Mouse (Mus musculus): ENCODE data around the gene Fkrp. TPM values are rescaled to one million over a fixed set of nuclear protein-coding genes. Genes with fewer than 3 reads are reported as not detected.

Fkrp gene
- total RNA-seq, 2 experiments from 2014 or later: 8.1 to 12.4 TPM

DNA sequence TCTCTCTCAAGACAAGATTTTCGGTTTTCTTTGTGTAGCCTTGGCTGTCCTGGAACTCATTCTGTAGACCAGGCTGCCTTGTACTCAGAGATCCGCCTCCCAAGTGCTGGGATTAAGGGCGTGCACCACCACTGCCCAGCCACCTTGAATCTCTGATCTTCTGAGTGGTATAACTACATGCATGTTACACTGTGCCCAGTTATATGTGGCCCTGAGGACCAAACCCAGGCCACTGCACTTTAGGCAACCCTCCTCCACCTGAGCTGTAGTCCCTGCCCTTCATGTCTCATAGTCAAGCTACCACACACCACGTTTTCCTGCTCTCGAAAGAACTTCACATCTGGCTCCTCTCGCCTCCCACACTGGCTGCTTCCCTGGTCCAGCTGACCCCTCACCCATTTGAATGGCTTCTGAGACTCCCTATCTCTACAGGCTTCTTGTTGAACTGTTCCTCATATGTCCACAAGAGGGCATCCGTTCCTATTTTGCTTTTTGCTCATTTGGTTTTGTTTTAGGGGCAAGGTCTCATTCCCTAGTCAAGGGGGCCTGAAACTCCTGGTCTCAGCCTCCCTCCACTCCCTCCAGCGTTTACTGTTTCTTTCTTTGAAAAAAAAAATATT is 12.0 kb downstream of the Fkrp start:
- ATAC-seq (ENCODE audit: poor library complexity, severe bottlenecking): peak; percentile 40; the same call in 1 of the 2 replicates

DNA sequence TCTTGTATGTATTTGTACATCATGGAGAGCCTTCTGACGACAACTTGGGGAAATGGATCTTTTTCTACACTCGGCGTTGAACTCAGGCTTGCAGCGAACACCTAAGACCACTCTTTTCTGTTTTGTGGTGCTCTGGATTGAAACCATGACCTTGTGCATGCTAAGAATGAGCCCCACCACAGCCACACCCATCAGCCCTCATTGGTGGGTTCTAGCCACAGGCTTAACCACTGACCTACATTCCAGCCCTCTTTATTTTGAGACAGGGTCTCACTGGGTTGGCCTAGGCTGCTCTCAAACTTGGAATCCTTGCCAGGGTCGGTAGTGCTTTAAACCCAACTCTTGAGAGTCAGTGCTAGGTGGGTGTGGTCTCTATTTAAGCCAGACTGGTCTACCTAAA is 21.6 kb downstream of the Fkrp start:
- no peak for ATAC-seq (ENCODE audit: poor library complexity, severe bottlenecking)

DNA sequence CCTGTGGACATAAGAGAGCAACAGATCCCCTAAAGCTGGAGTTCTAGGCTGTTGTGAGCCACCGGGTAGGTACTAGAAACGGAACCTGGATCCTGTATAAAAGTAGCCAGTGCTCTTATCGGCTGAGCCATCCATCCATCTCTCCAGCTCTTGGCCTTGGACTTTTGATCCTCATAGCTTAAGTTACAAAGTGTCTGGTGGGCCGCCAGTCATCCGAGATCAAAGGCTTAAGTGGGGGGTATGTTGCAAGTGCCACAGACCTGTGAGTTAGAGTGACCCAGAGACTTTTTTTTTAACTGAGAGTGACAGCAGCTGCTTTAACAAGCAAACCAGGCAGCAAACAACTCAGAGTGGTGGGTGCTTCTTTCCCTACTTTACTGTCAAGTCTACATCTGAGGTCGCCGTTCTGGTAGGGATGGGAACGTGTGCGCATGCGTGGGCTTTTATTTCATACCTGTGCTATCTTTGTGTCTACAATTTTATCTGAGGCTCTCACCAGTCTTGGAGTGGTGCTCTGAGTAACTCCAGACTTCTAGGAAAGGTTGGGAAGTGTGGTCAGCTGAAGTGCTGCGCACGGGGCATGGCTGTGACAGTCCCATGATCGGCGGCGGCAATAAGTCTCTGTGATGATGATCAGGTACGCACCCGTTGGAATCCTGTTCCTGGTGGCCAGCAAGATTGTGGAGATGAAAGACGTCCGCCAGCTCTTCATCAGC is 23.4 kb downstream of the Fkrp start:
- ATAC-seq (ENCODE audit: poor library complexity, severe bottlenecking): no peak

DNA sequence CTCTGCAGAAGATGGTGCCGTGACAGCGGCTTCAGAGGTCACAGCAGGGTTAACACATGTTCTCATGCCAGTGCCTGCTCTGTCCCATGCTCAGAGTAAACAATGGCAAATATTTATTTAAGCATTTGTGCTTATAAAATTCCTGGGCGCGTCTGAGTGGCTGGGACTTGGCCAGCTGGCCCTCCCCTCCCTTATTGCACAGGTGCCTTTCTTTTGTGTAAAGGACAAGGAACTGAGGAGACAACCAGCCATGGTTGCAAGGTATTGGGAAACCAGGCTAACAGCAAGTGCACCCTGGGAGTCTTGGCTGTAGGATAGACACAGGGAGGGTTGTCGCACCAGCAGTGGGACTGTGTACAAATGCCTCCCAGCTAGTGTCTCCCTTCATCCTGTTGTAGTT is 24.2 kb downstream of the Fkrp start:
- no peak for ATAC-seq (ENCODE audit: poor library complexity, severe bottlenecking)

DNA sequence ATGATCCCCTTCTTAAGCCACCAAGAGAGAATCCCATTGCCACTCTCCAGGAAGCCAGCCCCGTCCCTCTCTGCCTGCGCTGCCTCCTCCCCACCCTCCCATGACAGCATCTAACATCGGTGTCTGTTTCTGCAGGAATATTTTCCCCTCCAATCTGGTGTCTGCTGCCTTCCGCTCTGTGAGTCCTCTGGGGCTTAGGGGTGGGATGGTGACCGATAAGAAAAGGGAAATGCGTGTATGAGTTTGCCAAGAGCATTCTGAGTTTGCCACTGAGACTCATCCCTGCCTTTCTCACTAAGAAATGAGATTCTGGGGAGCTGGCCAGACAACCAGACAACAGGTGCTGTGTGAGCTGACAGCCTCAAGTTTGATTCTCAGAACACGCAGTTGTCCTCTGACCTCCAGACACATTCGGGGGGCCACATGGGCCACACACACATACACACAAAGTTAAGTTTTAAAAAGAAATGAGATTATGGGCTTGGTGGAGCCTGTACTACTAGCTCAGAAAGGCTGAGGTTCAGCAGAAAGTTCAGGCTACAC is 30.9 kb downstream of the Fkrp start:
- ATAC-seq (ENCODE audit: poor library complexity, severe bottlenecking): no peak

DNA sequence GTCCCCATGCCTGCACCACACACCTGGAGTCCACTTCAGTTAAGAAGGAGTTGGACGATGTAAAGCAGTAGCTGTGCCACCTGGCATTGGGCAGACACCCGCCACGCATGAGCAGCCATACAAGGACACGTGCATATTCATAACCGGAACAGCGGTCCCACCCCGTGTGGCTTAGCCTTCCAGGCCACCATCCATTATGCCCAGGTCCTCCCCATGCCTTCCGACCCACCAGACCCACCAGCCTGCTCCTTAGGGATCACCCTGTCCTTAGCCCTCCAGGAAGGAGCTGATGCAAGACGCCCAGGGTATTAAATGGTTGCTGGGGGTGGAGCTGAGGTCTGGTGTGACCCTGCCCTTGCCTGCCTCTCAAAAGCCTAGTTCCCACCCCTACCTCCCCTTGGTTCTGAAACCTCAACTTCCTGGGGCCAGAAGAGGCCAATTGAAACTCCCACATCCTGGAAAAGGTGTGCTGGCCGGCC is 32.0 kb downstream of the Fkrp start:
- no peak for ATAC-seq (ENCODE audit: poor library complexity, severe bottlenecking)

DNA sequence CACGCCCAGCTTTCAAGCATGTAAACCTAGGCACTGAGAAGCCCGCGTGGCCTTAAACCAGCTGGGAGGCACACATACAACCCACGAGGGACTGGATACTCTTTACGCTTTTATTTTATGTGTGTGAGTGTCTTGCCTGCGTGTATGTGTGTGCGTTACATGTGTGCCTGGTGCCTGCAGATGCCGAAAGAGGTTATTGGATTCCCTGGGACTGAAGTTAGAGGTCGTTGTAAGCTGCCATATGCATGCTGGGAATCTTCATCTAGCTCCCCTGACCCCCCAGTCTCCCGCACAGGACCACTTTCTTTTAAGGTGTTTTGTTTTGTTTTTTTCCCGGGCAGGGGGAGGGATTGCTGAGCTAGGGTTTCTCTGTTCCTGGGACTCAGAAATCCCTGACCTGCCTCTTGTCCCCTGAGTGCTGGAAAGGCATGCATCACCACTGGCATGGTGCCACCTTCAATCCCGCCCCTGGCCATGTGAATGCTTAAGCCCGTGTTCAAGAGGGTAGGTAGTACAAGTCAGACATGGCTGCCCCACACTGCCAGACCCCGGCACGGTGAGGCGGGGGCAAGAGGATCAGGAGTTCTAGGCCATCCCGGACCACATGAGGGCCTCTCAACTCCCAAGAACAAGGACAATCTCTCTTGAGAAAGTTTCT is 32.6 kb downstream of the Fkrp start:
- no peak for ATAC-seq (ENCODE audit: poor library complexity, severe bottlenecking)

DNA sequence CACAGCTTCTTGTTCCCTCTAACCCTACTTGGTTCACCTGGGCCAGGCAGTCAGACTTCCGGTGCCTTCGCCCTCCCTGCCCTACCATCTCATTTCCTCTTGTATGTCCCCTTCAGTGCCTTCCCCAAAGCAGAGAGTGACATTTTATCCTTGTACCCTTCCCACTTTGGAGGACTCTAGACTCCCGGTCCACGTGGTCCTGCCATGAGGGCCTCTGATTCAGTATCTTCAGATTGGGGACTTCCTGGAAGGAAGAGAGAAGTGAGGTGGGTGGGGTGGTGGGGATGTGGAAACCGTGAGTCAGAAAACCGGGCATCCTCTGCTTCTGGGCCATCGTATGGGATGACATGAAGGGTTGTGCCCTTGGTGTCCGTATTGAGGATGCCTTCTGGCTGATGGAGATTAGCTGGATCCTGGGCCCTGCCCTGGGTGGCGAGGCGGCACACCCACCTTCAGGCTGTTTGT is 33.3 kb downstream of the Fkrp start:
- peak; percentile 47 for ATAC-seq (ENCODE audit: poor library complexity, severe bottlenecking)

DNA sequence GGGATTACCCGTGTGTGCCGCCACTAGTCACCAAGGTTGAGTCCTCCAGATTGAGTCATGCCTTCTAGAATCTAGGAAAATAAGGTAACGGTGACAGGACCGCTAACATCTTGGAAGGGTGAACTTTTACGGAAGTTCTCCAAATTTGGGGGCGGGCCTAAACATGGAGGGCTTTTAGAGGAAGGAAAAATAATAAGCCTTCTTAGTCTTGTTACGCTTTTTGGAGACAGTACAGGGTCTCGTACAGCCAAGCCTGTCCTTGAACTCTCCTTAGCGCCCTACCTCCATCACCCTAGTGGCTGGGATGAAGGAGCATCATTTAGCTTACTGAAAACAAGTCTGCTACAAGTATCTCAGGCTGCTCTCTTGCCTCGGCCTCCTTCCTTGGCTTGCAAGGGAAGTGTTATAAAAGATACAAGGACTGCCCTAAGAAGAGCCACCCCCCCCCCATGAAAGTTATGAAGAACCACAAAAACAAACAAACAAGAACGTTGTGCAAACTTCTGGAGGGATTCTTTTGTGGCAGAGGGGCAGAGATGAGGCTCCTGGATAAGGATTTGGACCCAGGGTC is 33.9 kb downstream of the Fkrp start:
- ATAC-seq (ENCODE audit: poor library complexity, severe bottlenecking): peak; percentile 11; the same call in 1 of the 2 replicates

DNA sequence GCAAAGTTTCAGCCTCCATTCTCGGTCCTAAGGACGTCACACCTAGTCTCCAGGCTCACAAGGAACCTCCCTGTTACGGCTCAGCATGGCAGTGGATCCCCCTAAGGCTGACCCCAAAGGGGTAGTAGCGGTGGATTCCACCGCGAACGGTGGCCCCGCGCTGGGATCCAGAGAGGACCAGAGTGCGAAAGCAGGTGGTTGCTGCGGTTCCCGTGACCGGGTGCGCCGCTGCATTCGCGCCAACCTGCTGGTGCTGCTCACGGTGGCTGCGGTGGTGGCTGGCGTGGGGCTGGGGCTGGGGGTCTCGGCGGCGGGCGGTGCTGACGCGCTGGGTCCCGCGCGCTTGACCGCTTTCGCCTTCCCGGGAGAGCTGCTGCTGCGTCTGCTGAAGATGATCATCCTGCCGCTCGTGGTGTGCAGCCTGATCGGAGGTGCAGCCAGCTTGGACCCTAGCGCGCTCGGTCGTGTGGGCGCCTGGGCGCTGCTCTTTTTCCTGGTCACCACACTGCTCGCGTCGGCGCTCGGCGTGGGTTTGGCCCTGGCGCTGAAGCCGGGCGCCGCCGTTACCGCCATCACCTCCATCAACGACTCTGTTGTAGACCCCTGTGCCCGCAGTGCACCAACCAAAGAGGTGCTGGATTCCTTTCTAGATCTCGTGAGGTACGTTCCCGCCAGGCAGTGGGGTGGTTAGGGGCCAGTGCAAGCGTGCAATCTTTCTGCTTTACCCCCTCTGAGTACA is 34.5 kb downstream of the Fkrp start:
- ATAC-seq (ENCODE audit: poor library complexity, severe bottlenecking): peak; percentile 11; the same call in 1 of the 2 replicates

DNA sequence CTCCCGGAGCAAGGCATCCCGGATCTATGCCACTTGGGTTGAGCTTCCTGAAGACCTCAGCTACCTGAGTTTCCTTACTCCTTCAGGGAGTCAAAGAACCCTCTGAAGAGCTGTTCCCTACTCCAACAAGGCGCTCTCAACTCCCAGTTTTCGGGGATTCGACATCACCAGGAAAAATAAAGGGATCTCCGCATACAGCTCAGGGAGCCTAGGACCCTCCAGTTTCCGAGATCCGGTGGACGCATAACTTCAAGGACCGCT is 35.0 kb downstream of the Fkrp start:
- ATAC-seq (ENCODE audit: poor library complexity, severe bottlenecking): peak; percentile 4

DNA sequence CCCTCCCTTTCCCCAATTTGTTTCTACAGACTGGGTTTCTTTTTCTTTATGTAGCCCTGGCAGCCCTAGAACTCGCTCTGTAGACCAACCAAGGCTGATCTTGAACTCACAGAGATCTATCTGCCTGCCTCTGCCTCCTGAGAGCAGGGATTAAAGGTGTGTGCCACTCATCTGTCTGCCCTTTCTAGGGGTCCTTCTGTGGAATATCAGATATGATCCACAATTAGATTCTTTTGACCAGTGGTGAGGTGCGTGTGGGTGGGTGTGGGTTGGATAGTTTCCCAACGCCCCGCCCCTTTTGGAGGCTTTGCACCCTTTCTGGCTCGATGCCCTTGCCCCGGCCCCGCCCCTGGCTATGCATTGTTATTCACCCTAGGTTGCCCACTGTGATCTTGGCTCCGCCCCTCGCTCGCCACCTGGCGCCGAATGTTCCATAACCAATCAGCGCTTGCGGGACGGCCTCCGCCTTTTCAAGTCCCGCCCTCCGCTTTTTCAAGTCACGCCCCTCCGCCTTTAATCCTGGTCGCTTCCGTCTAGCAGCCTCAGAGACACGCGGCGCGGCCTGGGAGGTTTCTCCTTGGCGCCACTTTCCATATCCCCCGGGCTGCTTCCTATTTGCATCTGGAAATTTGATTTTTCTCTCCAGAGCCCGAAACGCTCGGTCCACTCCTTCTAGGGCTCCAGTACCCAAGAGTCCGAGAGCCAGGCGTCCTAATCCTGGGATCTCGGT is 35.5 kb downstream of the Fkrp start, which contains the start of gene Slc1a5:
Slc1a5 (plus strand) TSS at position 516 of the 730 bp plus-strand sequence.
- ATAC-seq (ENCODE audit: poor library complexity, severe bottlenecking): peak; percentile 87

DNA sequence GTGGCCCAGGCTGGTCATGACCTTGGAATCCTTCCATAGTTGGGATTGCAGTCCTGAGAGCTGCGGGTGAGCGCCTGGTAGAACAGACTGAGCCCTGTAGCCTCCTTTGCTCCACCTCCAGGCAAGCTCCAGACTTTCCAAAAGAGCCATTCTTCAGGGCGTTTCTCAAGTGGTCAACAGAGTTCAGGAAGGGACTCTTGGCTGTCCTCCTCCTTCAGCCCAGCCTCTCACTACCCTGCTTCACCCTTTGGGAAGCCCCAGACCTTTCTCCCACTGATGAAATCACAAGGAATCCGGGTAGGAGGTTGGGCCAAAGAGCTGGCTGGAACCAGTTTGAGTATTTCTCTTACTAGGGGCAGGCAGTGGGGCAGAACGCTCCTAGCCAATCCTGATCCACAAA is 36.5 kb downstream of the Fkrp start:
- no peak for ATAC-seq (ENCODE audit: poor library complexity, severe bottlenecking)

DNA sequence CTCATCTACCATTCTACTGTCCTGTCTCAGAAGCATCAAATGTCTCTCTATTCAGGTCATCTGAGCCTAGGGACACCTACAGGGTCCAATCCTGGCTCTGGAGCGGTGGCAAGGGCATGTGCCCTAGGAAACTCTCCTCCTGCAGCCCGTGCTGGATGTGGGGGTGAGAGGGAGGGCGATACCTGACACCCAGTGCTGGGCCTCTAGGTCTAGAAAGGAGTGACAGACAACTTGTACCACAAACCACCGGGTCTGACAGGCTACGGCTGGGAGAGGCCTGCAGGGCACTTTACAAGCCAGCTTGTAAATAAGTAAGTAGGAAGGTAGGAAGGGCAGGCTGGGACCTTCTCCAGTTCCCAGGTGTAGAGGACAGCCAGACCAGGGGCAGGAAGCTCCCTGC is 40.6 kb downstream of the Fkrp start:
- no peak for ATAC-seq (ENCODE audit: poor library complexity, severe bottlenecking)

DNA sequence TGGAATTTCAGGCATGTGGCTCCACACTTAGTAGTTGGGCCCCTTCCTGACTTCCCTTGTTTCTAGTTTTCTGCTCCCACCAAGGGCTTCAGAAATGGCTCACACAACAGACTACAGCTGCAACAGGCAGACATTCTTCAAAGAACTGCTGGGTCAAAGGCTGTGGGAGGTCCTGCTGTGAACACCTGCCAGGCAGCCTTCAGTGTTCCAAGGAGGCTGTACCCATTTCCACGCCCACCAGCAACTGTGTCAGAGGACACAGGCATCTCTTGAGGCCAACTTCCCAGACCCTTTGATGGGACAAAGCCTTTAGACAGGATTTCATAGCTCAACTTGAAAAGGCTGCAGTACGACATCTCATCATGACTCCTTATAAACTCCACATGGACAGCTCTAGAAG is 50.1 kb downstream of the Fkrp start:
- ATAC-seq (ENCODE audit: poor library complexity, severe bottlenecking): no peak

DNA sequence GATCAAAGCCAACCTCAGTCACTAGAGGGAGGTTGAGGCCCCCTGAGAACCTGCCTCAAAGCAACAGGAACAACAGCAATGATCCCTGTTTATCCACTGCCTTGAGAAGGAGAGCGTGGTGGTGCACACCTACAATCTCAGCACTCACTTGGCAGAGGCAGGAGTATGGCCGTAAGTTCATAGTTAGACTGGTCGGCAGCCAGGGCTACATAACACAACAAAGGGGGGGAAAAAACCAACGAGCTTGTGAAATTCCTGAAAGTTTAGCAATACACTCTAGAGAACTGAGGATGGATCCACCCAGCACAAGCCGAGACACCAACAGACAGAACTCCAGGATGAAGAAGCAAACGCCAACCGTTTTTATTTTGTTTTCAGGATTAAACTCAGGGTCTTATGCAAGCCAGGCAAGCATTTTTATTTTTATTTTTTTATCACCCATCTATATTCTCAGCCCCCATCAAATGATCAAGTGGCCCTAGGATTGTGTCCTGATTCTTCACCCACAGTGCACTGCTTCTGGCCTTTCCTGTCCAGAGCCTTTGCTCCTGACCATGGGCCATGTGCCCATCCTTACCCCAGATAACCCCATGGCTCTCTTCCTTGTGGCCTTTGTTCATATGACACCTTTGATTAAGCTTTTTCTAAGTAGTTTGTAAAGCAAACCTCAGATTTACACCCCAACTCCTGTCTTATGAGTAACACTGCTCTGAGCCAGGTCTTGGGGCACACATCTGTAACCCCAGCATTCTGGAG is 52.9 kb downstream of the Fkrp start:
- no peak for ATAC-seq (ENCODE audit: poor library complexity, severe bottlenecking)

DNA sequence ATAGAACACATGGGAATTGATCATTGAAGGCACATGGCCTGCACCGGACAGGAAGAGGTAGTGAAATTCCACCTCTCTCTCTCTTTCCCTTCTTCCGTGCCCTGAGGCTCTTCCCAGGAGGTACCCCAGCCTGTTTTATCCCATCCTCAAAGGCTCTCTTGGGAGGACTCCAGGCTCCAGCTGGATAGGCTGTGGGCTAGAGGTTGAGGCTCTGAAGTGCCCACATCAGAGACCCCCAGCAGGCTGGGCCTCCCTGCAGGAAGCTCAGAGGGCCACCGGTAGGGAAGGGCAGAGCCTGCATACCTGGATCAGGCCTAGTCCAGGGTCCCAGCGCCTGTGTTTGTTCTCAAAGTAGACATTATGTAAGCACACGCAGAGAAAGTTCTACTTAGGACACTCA is 54.9 kb downstream of the Fkrp start:
- ATAC-seq (ENCODE audit: poor library complexity, severe bottlenecking): no peak

DNA sequence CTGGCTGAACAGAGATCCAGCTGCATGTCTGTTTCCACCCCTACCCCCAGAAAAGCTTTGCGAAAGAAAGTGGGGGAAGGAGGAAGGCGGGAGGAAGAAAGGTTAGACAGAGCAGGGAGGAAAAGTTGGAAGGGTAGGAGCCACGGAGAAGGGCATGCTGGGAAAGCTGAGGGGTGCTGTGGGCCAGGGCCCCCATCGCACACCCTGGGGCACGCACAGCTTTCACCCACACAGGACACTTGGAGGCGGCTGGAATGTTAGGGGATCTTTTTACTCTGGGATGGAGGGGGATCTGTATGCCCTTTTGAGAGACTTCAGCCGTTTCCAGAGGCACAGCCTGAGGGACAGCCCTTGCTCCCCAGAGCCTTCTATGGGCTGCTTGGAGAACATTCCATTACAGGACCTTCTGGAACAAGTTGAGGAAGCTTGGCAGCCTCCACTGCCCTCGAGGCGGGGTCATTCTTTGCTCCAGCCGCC is 55.5 kb downstream of the Fkrp start:
- no peak for ATAC-seq (ENCODE audit: poor library complexity, severe bottlenecking)

DNA sequence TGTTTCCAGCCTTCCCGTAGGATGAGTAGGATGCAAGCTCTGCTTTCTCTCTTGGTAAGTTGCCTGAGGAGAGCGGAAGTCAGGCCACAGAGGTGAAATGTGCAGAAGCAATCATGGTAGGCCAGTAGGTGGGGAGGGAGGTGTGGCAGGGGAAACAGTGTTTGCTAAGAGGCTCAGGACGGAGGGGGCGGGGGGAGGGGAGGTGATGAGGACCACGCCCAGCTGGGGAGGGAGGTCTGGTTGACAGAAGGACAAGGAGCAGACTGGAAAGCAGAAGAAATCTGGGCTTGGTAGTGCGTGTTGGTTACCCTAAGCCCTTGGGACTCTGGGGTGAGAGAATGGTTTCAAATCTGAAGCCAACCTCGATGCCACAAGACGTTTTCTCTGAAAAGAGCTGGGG is 56.2 kb downstream of the Fkrp start:
- peak; percentile 63 for ATAC-seq (ENCODE audit: poor library complexity, severe bottlenecking)
